In genomic region chr2:4154036-4154653, GRCm38 (mm10) we compare ENCODE assay signal across 10 mouse cellular contexts.
DNase-seq lines count a peak whose midpoint lies in the region; ATAC-seq lines count a peak whose summit lies in the region.
"Had no signal": no experiment of that assay in that cellular context is flagged by ENCODE, and none has a peak within 500 bp of the region (broad histone marks: within the 10 kb centered on the region; RNA-seq: fewer than 3 reads in every experiment).

No protein-coding gene starts in this region.

- intact Hi-C loops in left cerebral cortex, postnatal 14 days (cut with DNase I), result loop anchor here (10.0 kb wide), 1 partner anchor 341 kb away; no protein-coding TSS in a partner anchor

- peaks cover 13% of the 10 kb centered on the region for H3K4me1 ChIP-seq in kidney, embryonic 16.5 days (ENCODE audit: insufficient read depth, low read length)
- H3K4me1 ChIP-seq in embryonic facial prominence, embryonic 12.5 days, result peaks cover 16% of the 10 kb centered on the region
- H3K4me1 ChIP-seq in hindbrain, embryonic 16.5 days (ENCODE audit: control insufficient read depth, insufficient read depth, low read depth, low read length), result peaks cover 16% of the 10 kb centered on the region
- peaks cover 24% of the 10 kb centered on the region for H3K4me1 ChIP-seq in neural tube, embryonic 12.5 days
- H3K4me1 ChIP-seq: liver, embryonic 15.5 days had no signal

- H3K27me3 ChIP-seq in kidney, embryonic 16.5 days (ENCODE audit: insufficient read depth, low read length), result peaks cover 7% of the 10 kb centered on the region
- no peaks in the 10 kb centered on the region for H3K27me3 ChIP-seq in embryonic facial prominence, embryonic 12.5 days
- H3K27me3 ChIP-seq in hindbrain, embryonic 16.5 days (replicated peaks; ENCODE audit: control insufficient read depth, insufficient read depth, low read length), result no peaks in the 10 kb centered on the region
- H3K27me3 ChIP-seq in neural tube, embryonic 12.5 days (replicated peaks), result no peaks in the 10 kb centered on the region

- no peak overlapping the region for H3K27ac ChIP-seq in kidney, embryonic 16.5 days (ENCODE audit: low read length)
- no peak overlapping the region for H3K27ac ChIP-seq in embryonic facial prominence, embryonic 12.5 days
- peak overlapping the region; percentile 56 for H3K27ac ChIP-seq in hindbrain, embryonic 16.5 days (ENCODE audit: low read depth, low read length)
- no peak overlapping the region for H3K27ac ChIP-seq in neural tube, embryonic 12.5 days
- H3K27ac ChIP-seq: liver, embryonic 15.5 days had no signal

- H3K9ac ChIP-seq in kidney, embryonic 16.5 days (replicated peaks; ENCODE audit: low read length), result no peak overlapping the region
- H3K9ac ChIP-seq in embryonic facial prominence, embryonic 12.5 days, result no peak overlapping the region
- peak overlapping the region; percentile 50 for H3K9ac ChIP-seq in hindbrain, embryonic 16.5 days (ENCODE audit: low read depth, low read length)
- H3K9ac ChIP-seq in neural tube, embryonic 12.5 days, result no peak overlapping the region
- H3K9ac ChIP-seq: liver, embryonic 15.5 days had no signal

- 46% methylated on average over 5 of the region's 5 CpGs for WGBS in kidney, embryonic 16.5 days
- 64% methylated on average over 5 of the region's 5 CpGs for WGBS in embryonic facial prominence, embryonic 12.5 days
- 22% methylated on average over 5 of the region's 5 CpGs for WGBS in hindbrain, embryonic 16.5 days
- 49% methylated on average over 5 of the region's 5 CpGs for WGBS in neural tube, embryonic 12.5 days

- H3K4me2 ChIP-seq in kidney, embryonic 16.5 days (replicated peaks; ENCODE audit: low read depth, low read length), result peak overlapping the region; percentile 68
- H3K4me2 ChIP-seq in embryonic facial prominence, embryonic 12.5 days (replicated peaks), result peak overlapping the region; percentile 70
- peak overlapping the region; percentile 70 for H3K4me2 ChIP-seq in hindbrain, embryonic 16.5 days (ENCODE audit: low read length)
- peak overlapping the region; percentile 75 for H3K4me2 ChIP-seq in neural tube, embryonic 12.5 days (replicated peaks)

- no peak for DNase-seq in kidney, adult 11 months
- DNase-seq in lung, postnatal 10 days, result no peak
- no peak for DNase-seq in left cerebral cortex, postnatal 14 days (ENCODE audit: low spot score in 2 of 2)
- DNase-seq in urinary bladder, adult 2 months (ENCODE audit: low spot score), result no peak

- no peaks in the 10 kb centered on the region for H3K36me3 ChIP-seq in kidney, embryonic 16.5 days (ENCODE audit: insufficient read depth, low read length)
- no peaks in the 10 kb centered on the region for H3K36me3 ChIP-seq in embryonic facial prominence, embryonic 12.5 days
- H3K36me3 ChIP-seq in hindbrain, embryonic 16.5 days (ENCODE audit: control insufficient read depth, insufficient read depth, low read length), result no peaks in the 10 kb centered on the region
- H3K36me3 ChIP-seq in neural tube, embryonic 12.5 days, result no peaks in the 10 kb centered on the region
- H3K36me3 ChIP-seq: liver, embryonic 15.5 days had no signal

- peak; percentile 37; the same call in 1 of the 2 replicates for ATAC-seq in kidney, embryonic 16.5 days (ENCODE audit: low FRiP score, low TSS enrichment)
- ATAC-seq in embryonic facial prominence, embryonic 12.5 days (ENCODE audit: insufficient number of reproducible peaks, insufficient read depth, low FRiP score, low TSS enrichment), result no peak
- ATAC-seq in hindbrain, embryonic 16.5 days, result no peak
- ATAC-seq in neural tube, embryonic 12.5 days (ENCODE audit: low FRiP score, low read depth), result no peak; the same call in 1 of the 2 replicates
- ATAC-seq: inflammation-experienced regulatory T-cells, adult 6 months had no signal

- no peak overlapping the region for H3K4me3 ChIP-seq in kidney, embryonic 16.5 days (ENCODE audit: low read length)
- H3K4me3 ChIP-seq in embryonic facial prominence, embryonic 12.5 days, result 0 out of 2 replicates have a peak overlapping the region, but pooled peaks have one; percentile 47
- H3K4me3 ChIP-seq in hindbrain, embryonic 16.5 days (ENCODE audit: low read length), result peak overlapping the region; percentile 48
- H3K4me3 ChIP-seq in neural tube, embryonic 12.5 days, result peak overlapping the region; percentile 3; the same call in 1 of the 2 replicates

- no peaks in the 10 kb centered on the region for H3K9me3 ChIP-seq in kidney, embryonic 16.5 days (ENCODE audit: low read length)
- H3K9me3 ChIP-seq in embryonic facial prominence, embryonic 12.5 days, result no peaks in the 10 kb centered on the region
- H3K9me3 ChIP-seq in hindbrain, embryonic 16.5 days (ENCODE audit: control insufficient read depth, low read length), result no peaks in the 10 kb centered on the region
- no peaks in the 10 kb centered on the region for H3K9me3 ChIP-seq in neural tube, embryonic 12.5 days
- H3K9me3 ChIP-seq: liver, embryonic 15.5 days had no signal
